Mouse (Mus musculus): ENCODE measurements around the gene Olfr745.

Gene Olfr745

DNA sequence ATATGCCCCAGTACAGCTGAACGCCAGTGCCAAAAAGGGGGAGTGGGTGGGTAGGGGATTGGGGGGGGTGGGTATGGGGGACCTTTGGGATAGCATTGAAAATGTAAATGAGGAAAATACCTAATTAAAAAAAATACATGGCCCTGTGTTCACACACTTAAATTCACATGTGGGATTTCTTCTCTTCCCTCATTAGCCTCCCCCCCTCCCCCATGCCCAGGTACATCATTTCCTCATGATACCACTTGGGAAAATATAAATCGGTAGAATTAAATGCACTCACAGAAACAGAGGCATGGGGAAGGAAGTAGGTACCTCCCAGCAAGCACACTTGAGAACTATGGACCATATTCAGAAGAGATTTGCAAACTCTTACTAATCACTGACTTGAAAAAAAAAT lies at the start of gene Olfr745:
TSS of gene Olfr745 (plus strand) at position 301 of the 400 bp plus-strand sequence.
- no peak for DNase-seq

- no peak for DNase-seq
Measured at GRCm38 (mm10) chr14:50614579-50614978, 24.6 kb upstream of the Olfr745 start, which contains the start of gene Olfr744. Gene Olfr744 (plus strand): TSS chr14:50614879.

DNA sequence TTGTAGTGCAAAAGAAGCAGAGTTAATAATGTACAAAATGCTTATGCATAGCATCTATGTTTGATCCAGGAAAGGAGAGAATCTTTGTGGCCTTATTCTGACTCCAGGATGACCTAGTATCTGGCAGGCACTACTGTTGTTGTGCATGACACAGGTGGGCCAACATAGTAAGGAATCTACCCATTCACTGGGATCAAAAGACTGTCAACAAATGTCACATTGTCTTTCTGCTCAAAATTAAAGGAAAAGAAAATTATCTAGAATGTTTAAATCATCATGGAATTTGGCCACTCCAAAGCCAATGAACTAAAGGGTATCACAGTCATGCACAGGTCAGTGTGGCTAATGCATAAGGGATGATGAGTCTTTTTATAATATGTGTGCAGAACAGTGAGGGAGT lies 7.6 kb downstream of the Olfr745 start, which contains the start of gene Olfr746:
TSS of gene Olfr746 (plus strand) at position 301 of the 400 bp plus-strand sequence.
- DNase-seq: no peak

DNA sequence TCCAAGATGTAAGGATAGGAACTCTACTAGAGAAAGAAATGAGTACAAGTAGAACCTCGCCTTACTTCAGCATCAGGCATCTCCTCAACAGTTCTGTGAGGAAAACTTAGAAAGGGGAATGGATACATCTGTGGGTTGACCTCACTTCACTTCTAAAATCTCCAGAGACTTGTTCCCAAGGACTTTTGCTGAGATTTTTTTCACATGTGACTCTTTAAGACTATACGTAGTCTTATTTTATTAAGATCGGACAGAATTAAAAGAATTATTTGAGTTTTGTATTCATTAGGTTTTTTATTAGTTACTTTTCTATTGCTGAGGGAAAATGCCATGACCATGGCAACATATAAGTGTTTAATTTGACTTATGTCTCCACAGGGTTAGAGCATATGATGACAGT lies 53.9 kb downstream of the Olfr745 start, which contains the start of gene Olfr747:
TSS of gene Olfr747 (minus strand) at position 101 of the 400 bp plus-strand sequence.
- no peak for DNase-seq
